Mouse (Mus musculus) E14TG2a.4 (cell line): Measurements from ENCODE around the gene Ccser1.

Experiments
- CTCF ChIP-seq: conservative IDR thresholded peaks from 2 replicates; pipeline ENCODE4 v1.5.1; 2014; ENCODE audit warnings: low read length
- POU5F1 ChIP-seq: IDR thresholded peaks from 2 replicates; pipeline ENCODE4 v1.6.1; 2014; ENCODE audit warnings: low read length, borderline replicate concordance

DNA sequence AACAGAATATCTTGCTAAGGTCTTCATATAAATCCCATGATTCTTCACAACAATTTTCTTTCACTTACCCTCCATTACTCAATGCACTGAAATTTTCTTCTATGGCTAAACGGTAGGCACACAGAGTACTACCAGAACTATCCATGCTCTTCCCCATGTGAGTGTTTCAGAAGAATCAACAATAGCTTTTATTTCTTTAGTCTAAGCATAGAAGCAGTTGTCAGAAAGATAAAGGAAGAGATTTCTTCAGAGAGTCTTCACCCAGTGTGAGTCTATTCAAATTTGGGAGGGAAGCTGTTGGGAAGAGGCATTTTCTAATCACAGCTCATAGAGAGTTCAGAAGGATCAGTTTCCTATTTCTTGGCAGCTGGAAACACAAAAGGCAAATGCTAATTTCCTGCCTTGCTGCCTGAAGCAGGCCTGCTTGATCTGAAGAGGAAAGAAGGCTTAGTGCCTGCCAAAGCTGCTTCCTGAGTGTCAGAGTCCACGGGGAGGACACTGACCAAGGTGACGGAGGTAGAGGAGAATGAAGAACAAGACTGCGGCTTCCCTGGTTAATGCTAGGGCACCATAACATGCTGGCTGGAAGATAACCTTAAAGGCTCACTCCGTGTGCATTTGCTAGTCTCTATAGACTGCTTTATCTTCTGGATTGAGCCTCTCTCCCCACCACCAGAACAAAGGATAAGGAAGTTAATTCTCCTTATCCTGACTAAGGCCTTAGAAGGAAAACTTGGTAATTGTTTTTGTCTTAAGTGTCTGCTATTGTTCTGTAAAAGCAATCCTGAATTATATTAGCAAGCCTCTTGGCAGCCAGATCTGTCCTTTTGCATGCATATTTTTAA, 251.0 kb downstream of the Ccser1 start:
- TF ChIP-seq CTCF (no peak), POU5F1 (no peak)
